Mouse (Mus musculus) embryo, embryonic 10 days (tissue): ENCODE measurements around the gene Nek11.

ENCODE experiments used
- DNase-seq: peaks from one replicate; pipeline ENCODE4 v3.0.0-alpha.2; 2015; ENCODE audit warnings: low spot score

Nek11 gene

DNA sequence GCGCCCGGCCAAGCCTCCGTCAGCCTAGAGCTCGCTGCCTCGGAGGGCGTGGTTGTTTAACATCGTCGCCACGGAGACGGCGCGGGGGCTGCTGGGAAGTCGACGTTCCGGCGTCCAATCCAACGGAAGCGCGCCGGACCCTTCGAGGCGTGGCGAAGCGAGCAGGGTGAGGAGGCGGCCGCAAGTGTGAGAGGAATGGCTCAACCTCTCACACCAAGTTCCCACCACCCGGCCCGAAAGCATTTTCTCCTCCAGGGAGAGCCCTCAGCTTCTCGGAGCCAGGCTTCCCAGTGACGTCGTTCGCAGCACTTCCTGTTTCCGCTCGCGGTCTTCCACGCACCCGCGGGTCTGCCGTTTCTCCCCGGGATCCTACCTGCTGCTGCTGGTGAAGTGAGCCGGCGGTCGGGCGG lies at the start of gene Nek11, which contains the start of gene Aste1:
TSS of gene Nek11 (minus strand) at position 307 of the 410 bp plus-strand sequence.
TSS of gene Aste1 (plus strand) at position 175 of the 410 bp plus-strand sequence.
- DNase-seq: peak; percentile 99

DNA sequence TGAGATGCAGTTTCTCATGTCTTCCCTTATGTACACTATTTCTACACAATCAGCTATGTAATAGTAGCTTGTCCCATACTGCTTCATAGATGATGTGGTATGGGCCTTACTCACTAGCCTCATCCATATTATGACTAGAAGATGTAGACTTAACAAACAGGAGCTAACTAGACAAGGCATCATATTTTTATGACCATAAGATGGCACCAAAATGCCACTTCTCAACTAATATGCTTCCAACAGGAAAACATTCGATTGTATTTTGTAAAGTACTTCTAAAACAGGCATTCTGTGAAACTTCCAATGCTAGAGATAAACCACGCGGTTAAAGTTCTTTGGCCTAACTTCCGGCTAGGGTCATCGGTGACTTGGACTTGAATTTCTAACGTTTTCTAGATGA lies 13.2 kb upstream of the Nek11 start:
- DNase-seq: no peak

- DNase-seq: no peak
Measured at GRCm38 (mm10) chr9:105394720-105395119, 604 bp downstream of the Nek11 start.

DNA sequence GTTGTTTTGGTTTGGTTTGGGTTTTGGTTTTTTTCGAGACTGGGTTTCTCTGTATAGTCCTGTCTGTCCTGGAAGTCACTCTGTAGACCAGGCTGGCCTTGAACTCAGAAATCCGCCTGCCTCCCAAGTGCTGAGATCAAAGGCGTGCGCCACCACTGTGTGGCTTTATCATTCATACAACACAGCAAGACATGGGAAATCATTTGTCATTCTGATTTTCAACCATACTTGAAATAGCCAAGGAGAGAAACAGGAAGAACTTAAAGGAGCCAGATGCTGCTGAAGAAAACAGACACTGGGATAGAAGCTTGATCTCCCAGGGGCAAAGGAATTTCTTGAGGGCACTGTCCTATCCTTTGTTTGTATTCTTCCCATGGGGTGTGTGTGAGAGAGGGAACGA lies 4.7 kb downstream of the Nek11 start:
- no peak for DNase-seq

- DNase-seq: peak; percentile 75
Measured at GRCm38 (mm10) chr9:105389289-105389688, 6.0 kb downstream of the Nek11 start.

DNA sequence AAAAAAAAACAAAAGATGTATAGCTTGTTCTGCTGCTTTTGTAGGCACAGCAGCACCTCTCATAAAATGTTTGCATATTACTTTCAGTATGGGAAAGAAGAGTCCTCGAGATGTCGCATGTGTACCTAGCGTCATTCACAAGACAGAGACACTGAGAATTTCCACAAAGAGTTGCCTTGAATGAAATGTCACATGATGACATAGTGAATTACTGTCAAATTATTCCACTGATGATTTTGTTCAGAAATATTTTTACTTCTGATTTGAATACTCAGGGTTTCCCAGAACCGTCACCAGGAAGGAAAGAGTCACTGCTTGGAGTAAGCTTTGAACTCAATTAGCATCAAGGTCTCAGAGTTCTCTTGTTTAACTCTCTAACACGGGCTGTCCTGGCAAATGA lies 7.9 kb downstream of the Nek11 start:
- DNase-seq: no peak

GRCm38 (mm10) chr9:105379533-105380145 lies 15.7 kb downstream of the Nek11 start:
- no peak for DNase-seq

GRCm38 (mm10) chr9:105377622-105378021 lies 17.7 kb downstream of the Nek11 start:
- DNase-seq: no peak

DNA sequence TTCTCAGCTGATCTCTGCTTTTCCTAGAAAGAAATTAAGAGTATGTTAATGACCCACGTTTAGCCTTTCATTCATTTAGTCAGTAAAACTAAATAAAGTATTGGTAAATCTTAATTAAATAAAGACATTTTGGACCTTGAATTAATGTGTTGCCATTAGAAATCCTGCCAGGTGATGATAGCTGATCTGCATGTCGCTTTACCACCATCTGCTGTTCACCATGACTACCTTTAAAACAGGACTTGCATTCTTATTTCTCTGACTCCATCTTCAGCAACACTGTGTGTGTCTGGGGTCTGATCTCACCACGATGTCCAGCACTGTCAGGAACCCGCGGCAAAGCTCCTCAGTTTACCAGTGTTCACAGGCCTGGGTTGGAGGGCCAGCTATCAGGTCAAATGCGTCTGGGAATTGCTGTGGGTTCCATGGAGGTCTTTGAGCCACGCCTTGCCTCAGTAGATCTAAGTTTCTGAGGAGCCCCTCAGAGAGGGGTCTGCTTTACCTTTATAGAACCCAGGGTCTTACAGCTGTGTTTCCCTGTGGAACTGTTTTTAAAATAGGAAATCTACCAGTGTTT lies 18.3 kb downstream of the Nek11 start:
- no peak for DNase-seq

GRCm38 (mm10) chr9:105376411-105376810 lies 18.9 kb downstream of the Nek11 start:
- DNase-seq: no peak

DNA sequence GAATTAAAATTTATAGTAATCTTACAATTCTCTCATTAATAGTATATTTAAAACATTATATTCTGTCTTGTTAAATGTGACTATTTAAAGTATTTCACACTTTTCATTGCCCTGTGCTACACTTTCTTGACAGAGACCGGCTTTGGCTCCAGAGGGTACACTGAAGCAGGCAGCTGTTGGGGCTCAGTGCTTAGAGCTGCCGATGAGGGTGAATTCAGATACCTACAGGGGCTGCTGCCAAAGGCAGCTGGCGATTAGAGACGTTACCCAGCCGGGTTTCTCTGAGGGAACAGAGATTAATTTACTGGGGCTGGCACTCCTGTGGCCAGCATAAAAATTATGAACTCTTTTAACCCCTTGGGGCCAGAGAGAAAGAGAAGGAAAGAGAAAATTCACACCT lies 21.0 kb downstream of the Nek11 start:
- no peak for DNase-seq

GRCm38 (mm10) chr9:105368605-105369004 lies 26.7 kb downstream of the Nek11 start:
- DNase-seq: no peak

DNA sequence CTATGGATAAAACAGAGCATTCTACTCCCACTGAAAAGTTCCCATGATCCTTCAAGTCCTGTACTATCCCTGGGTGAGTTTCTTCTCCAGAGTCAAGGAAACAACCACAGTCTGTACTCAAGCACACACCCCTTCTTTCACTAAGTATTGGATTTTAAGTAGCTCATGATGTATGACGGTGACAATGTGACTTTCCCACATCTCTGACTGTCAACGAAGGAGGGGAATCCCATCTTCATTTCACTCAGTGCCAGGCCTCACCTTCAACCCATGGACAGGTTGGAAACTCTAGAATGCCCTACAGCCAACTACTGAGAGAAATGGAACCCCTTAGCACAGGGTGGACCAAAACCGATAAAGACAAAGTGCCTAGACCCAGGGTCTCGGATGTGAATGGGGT lies 29.1 kb downstream of the Nek11 start:
- DNase-seq: no peak

- no peak for DNase-seq
Measured at GRCm38 (mm10) chr9:105363520-105364231, 31.6 kb downstream of the Nek11 start.

- no peak for DNase-seq
Measured at GRCm38 (mm10) chr9:105362181-105362580, 33.1 kb downstream of the Nek11 start.

DNA sequence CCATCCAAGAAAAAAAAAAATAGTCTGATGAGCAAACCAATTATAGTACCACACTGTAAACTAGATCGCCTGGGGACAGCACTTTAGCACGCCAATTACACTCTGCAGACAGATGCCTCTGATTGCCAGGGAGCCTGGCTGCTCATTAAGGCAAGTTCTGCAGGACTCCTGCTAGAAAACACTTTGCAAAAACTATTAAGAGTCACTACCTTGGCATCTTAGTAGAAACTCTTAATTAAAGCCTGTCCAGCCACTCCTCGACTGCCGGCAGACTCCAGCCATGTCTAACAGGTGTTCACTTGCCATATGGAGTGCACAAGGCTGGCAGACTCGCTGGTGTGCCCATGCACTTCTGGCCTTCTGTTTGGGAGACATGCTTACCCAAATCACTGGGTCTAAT lies 46.3 kb downstream of the Nek11 start:
- DNase-seq: no peak

GRCm38 (mm10) chr9:105348242-105349031 lies 46.9 kb downstream of the Nek11 start:
- no peak for DNase-seq

- peak; percentile 47 for DNase-seq
Measured at GRCm38 (mm10) chr9:105342994-105343656, 52.2 kb downstream of the Nek11 start.

DNA sequence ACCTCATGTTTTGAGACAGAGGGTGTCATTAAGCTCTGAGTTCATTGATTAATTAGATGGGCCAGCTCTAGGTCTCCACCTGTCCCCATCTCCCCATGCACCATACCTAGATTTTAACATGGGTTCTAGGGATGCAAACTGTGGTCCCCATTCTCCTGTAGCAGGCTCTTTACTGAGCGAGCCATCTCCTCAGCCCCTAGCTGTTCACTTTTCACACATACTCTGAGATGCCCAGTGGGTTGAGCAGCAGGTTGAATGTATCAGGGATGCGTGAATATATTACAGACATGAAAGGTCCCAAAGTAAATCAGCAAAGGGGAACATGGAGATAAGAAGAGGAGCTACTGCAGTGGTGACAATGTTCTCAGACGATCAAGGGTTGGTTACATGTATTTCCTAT lies 52.8 kb downstream of the Nek11 start:
- no peak for DNase-seq

GRCm38 (mm10) chr9:105332436-105333016 lies 62.8 kb downstream of the Nek11 start:
- DNase-seq: no peak

DNA sequence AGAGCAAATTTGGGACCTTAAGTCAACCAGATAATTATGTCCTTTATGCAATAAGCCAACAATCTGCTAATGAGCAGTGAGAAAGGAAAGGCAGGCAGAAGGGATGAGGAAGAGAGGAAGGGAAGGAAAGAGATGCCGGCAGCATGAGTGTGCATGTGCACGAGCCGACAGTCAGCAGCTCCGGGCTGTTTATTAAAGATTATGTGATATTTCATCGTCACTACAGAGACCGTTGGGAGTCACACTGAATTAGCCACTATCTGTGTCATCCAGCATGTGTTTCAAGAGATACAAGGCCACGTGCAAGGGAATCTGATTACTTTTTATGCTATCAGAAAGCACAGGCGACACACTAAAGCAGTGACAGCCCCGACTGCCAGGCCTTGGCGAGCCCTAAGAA lies 73.5 kb downstream of the Nek11 start:
- no peak for DNase-seq

GRCm38 (mm10) chr9:105313250-105313649 lies 82.1 kb downstream of the Nek11 start:
- DNase-seq: no peak
